Mouse (Mus musculus) layer of hippocampus, adult 6 months (tissue): ENCODE data around the gene Pkd1. TPM values are rescaled to one million over a fixed set of nuclear protein-coding genes. Genes with fewer than 3 reads are reported as not detected.
A peak's percentile ranks its signal among the peaks of the same experiment; 100 is the strongest.

Source experiments
- long read RNA-seq, 2 experiments: library from polyadenylated mRNA; unstranded; transcript quantifications; one replicate each; pipeline ENCODE4 v2.0.0; 2019 to 2020
- microRNA-seq: library from miRNA; unstranded; fragments of <30 nt; microRNA quantifications from one replicate; pipeline ENCODE4 v1.2.0, GENCODE M21; 2020
- polyA plus RNA-seq: library from polyadenylated mRNA; unstranded; fragments of <200 nt; fragmentation: Nextera tagmentation; gene quantifications from 2 replicates; pipeline ENCODE4 v1.2.3, GENCODE M21; 2021

Gene Pkd1
- polyA plus RNA-seq, result 8.1 and 9.0 TPM in 2 replicates
- long read RNA-seq, experiment 1, partial matches to known transcripts, result 2 of 5 reads
- long read RNA-seq, experiment 1, other reads (novel, unspliced or antisense), result 2 of 5 reads
- long read RNA-seq, experiment 2, partial matches to known transcripts, result 30 of 40 reads
- long read RNA-seq, experiment 2, other reads (novel, unspliced or antisense), result 10 of 40 reads

DNA sequence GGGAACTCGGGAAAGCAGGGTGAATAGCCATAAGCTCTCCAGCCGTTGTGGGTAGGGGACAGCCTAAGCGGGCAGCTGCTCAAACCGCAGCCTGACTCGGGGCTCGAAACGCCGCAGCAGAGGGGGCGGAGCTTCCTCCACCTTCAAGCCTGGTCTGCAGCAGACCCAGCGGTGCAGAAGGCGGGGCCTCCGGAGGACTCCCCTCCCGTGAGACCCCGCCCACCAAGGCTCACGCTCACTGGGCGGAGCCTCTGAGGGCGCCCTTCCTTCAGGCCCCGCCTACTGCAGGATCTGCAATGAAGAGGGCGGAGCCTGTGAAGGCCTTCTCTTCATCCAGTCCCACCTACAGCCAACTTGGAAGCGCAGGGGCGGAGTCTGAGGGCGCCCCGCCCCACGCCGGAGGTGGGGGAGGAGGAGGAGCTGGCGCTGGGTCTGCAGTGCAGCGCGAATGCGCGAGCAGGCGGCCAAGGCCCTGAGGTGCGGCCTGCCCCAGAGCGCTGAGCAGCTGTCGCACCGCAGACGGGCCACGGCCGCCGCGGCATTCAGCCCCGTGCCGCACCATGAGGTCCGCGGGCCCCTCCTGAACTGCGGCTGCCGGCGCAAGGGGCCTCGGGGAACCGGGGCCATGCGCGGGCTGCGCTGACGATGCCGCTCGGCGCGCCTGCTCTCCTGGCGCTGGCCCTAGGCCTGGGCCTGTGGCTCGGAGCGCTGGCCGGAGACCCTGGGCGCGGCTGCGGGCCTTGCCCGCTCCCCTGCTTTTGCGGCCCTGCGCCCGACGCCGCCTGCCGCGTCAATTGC lies at the start of gene Pkd1:
Pkd1 (plus strand) TSS at position 217 of the 798 bp plus-strand sequence.

DNA sequence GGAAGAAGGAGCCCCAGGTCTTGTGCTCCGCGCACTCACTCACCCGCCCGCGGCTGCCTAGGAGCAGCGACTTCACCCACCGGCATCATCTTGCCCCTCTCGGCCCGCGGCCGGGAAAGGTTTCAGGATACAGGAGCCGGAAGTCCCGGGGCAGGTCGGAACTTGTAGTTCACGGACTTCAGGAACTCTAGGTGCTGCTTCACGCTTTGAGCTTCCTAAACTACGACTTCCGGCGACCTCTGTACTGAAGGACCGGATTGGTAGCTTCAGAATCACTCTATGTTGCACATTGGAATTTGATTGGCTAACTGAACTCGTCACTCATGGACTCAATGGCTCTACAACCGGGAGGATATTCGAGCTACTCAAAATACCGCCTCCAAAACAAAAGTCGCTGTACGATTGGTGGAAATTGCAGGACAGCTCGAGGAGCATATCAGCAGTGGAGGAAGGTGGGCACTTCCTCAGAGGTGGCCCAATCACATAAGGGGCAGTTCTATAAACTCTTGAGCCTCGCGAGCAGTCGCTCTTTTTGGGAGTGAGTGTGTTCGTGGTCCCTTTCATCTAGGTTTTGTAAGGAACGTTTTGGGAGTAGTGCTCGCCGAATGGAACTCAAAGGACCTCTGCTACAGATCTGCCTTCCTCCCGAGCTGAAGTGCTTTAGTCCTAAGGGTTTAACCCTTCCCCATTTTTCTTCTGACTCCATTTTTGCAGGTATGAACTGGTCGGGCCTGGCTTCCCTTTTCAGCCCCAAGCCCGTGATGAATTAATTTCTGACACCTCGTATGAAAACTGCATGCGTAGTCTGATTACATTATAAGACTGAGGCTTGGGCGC lies 21.7 kb upstream of the Pkd1 start, which contains the start of gene Traf7:
Traf7 (minus strand) TSS at position 216 of the 837 bp plus-strand sequence.

DNA sequence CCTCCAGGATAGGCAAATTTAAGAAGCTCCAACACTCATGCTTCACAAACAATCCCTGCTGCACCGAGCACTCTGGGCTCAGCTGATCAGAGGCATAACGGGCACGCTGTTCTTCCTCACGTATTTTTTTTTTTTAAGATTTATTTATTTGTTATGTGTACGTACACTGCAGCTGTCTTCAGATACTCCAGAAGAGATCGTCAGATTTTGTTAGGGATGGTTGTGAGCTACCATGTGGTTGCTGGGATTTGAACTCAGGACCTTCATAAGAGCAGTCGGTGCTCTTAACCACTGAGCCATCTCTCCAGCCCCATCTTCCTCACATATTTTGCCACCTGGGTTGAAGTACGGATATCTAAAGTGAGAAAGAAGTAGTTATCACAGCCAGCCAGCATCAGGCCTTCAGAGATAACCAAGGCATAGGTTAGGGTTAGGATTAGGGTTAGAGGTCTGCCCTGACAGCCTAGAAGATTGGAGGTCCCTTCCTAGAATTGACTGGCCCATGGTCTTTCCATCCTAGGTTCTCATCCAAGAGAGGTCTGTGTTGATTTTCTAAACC lies 15.4 kb upstream of the Pkd1 start, which contains the start of gene Rab26:
Rab26 (minus strand) TSS at position 51 of the 559 bp plus-strand sequence.

DNA sequence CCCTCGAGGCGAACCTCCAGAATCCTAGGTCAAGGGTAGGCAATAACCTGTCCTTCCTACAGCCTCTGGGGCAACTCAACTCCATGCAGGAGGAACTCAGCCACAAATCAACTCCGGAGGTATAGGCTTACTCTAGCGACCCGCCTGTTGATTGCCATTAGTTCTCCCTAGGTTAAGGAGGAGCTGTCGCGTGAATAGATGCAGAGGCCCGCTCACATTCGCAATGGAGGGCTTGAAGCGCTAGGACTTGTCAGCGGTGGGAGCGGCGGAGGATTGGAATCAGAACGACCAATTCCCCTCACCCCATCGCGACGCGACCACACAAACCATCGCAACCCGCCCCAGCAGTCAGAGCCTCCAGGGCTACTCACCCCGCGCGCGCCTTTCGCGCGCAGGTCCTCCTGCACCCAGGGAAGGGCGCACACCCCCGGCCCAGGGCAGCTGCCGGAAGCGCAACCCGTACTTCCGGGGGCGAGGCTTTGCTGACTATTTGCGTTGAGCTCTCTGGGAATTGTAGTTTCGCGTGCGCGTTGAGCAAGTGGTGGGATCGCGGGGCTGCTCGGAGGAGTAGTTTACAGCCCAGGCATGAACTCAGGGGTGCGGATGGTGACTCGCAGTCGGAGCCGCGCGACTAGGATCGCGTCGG lies 82.7 kb downstream of the Pkd1 start, which contains the start of the genes Tsc2 and Nthl1:
Tsc2 (minus strand) TSS at position 464 of the 646 bp plus-strand sequence.
Nthl1 (plus strand) TSS at position 514 of the 646 bp plus-strand sequence.

Small RNAs within 50 kb of the gene (microRNA-seq; reads per million reads assigned to microRNA genes)
- 10.7 reads per million, percentile 33 among the genes with 10 or more reads in this experiment for gene Gm24589

Other genes starting within 250 kb of the Pkd1 start
- 0.21 and 0.36 TPM in 2 replicates for gene Abca17, start 198.8 kb upstream of the Pkd1 start, polyA plus RNA-seq
- 14.0 and 19.0 TPM in 2 replicates for gene Abca3, start 197.9 kb upstream of the Pkd1 start, polyA plus RNA-seq
- gene Rnps1, start 135.3 kb upstream of the Pkd1 start, polyA plus RNA-seq, result 101 and 105 TPM in 2 replicates
- gene Eci1, start 123.2 kb upstream of the Pkd1 start, polyA plus RNA-seq, result 89.4 and 98.3 TPM in 2 replicates
- gene Dnase1l2, start 106.7 kb upstream of the Pkd1 start, polyA plus RNA-seq, result 0.18 and 0.29 TPM in 2 replicates
- gene E4f1, start 79.5 kb upstream of the Pkd1 start, polyA plus RNA-seq, result 12.4 and 12.9 TPM in 2 replicates
- gene Pgp, start 79.4 kb upstream of the Pkd1 start, polyA plus RNA-seq, result 93.6 and 97.8 TPM in 2 replicates
- gene Bricd5, start 76.0 kb upstream of the Pkd1 start, polyA plus RNA-seq, result 1.6 and 1.7 TPM in 2 replicates
- 15.9 and 16.3 TPM in 2 replicates for gene Mlst8, start 70.8 kb upstream of the Pkd1 start, polyA plus RNA-seq
- 10.2 and 11.0 TPM in 2 replicates for gene Caskin1, start 61.2 kb upstream of the Pkd1 start, polyA plus RNA-seq
- 17.9 and 20.8 TPM in 2 replicates for gene Traf7, start 21.9 kb upstream of the Pkd1 start, polyA plus RNA-seq
- gene Rab26, start 15.6 kb upstream of the Pkd1 start, polyA plus RNA-seq, result 52.7 and 57.7 TPM in 2 replicates
- 85.0 and 101 TPM in 2 replicates for gene Tsc2, start 82.8 kb downstream of the Pkd1 start, polyA plus RNA-seq
- 6.2 and 6.5 TPM in 2 replicates for gene Nthl1, start 82.8 kb downstream of the Pkd1 start, polyA plus RNA-seq
- 41.7 and 49.7 TPM in 2 replicates for gene Slc9a3r2, start 100.5 kb downstream of the Pkd1 start, polyA plus RNA-seq
- 1.2 TPM in 2 replicates for gene Npw, start 108.6 kb downstream of the Pkd1 start, polyA plus RNA-seq
- gene Zfp598, start 119.9 kb downstream of the Pkd1 start, polyA plus RNA-seq, result 0.99 and 1.2 TPM in 2 replicates
- gene Syngr3, start 140.1 kb downstream of the Pkd1 start, polyA plus RNA-seq, result 304 and 365 TPM in 2 replicates
- gene Gfer, start 146.3 kb downstream of the Pkd1 start, polyA plus RNA-seq, result 30.7 and 34.3 TPM in 2 replicates
- gene Noxo1, start 146.4 kb downstream of the Pkd1 start, polyA plus RNA-seq, result 0.87 and 0.93 TPM in 2 replicates
- 23.2 and 24.5 TPM in 2 replicates for gene Tbl3, start 157.8 kb downstream of the Pkd1 start, polyA plus RNA-seq
- gene Rnf151, start 168.2 kb downstream of the Pkd1 start, polyA plus RNA-seq, result not detected in 2 replicates
- gene Rps2, start 168.3 kb downstream of the Pkd1 start, polyA plus RNA-seq, result 1,412 and 1,765 TPM in 2 replicates
- gene Ndufb10, start 174.6 kb downstream of the Pkd1 start, polyA plus RNA-seq, result 1,096 and 1,134 TPM in 2 replicates
- gene Rpl3l, start 178.0 kb downstream of the Pkd1 start, polyA plus RNA-seq, result 0.50 TPM in 1 of 2 replicates, not detected in the other
- 9.1 and 9.3 TPM in 2 replicates for gene Msrb1, start 186.8 kb downstream of the Pkd1 start, polyA plus RNA-seq
- gene Hs3st6, start 203.2 kb downstream of the Pkd1 start, polyA plus RNA-seq, result 0.54 and 0.67 TPM in 2 replicates